Mouse (Mus musculus) intestine, embryonic 14.5 days (tissue): Measurements from ENCODE around the gene Smim15. TPM values are rescaled to one million over a fixed set of nuclear protein-coding genes. Genes with fewer than 3 reads are reported as not detected.

Experiments used
- ATAC-seq: fragments of 200-750 bp; cut with Nextera tagmentation; replicated peaks from 2 replicates; pipeline ENCODE4 v1.8.0; 2017; ENCODE audit warnings: low read depth, moderate number of reproducible peaks, moderate TSS enrichment, moderate library complexity; ENCODE audit not compliant: low FRiP score, low TSS enrichment
- DNase-seq: peaks from one replicate; pipeline ENCODE4 v3.0.0-alpha.2; 2018; ENCODE audit warnings: low spot score
- H3K27ac ChIP-seq: fragments of 300-500 bp; sonication (generic); 2 replicates; pipeline ENCODE4 v1.5.1; 2014; ENCODE audit warnings: low read depth, mild to moderate bottlenecking, control low read depth
- H3K27me3 ChIP-seq: fragments of 300-500 bp; sonication (generic); replicated peaks from 2 replicates; pipeline ENCODE4 v1.6.1; 2014; ENCODE audit warnings: low read length, control low read depth; ENCODE audit not compliant: control insufficient read depth, insufficient read depth
- H3K36me3 ChIP-seq: fragments of 300-500 bp; sonication (generic); 2 replicates; pipeline ENCODE4 v1.6.1; 2014; ENCODE audit warnings: low read length, control low read depth; ENCODE audit not compliant: control insufficient read depth, insufficient read depth
- H3K4me1 ChIP-seq: fragments of 300-500 bp; sonication (generic); replicated peaks from 2 replicates; pipeline ENCODE4 v1.6.1; 2014; ENCODE audit warnings: low read length, control low read depth, mixed read lengths; ENCODE audit not compliant: control insufficient read depth, insufficient read depth
- H3K4me2 ChIP-seq: fragments of 300-500 bp; sonication (generic); 2 replicates; pipeline ENCODE4 v1.6.1; 2014; ENCODE audit warnings: low read length
- H3K4me3 ChIP-seq: fragments of 300-500 bp; sonication (generic); 2 replicates; pipeline ENCODE4 v1.5.1; 2014; ENCODE audit warnings: low read depth, low read length, control low read depth, mixed read lengths
- H3K9ac ChIP-seq: fragments of 300-500 bp; sonication (generic); 2 replicates; pipeline ENCODE4 v1.6.1; 2014; ENCODE audit warnings: mild to moderate bottlenecking, low read length
- H3K9me3 ChIP-seq: fragments of 300-500 bp; sonication (generic); 2 replicates; pipeline ENCODE4 v1.6.1; 2016; ENCODE audit warnings: low read length, control low read depth; ENCODE audit not compliant: control insufficient read depth
- WGBS: fragments of 180-500 bp; shearing (Covaris S2); extraction: QIAGEN DNeasy Blood & Tissue Kit; methylation state at CpG from one replicate; pipeline ENCODE4 v1.1.7; 2014; 5-methylcytosine and 5-hydroxymethylcytosine counted together
- polyA plus RNA-seq: library from polyadenylated mRNA; unstranded; fragments of >200 nt; fragmentation: Nextera tagmentation; extraction: Ambion mirVana; gene quantifications from 2 replicates; pipeline ENCODE4 v1.2.1, GENCODE M21; 2014

Smim15 gene
- polyA plus RNA-seq, 1 experiment from 2014 or later = 50.7 TPM

DNA sequence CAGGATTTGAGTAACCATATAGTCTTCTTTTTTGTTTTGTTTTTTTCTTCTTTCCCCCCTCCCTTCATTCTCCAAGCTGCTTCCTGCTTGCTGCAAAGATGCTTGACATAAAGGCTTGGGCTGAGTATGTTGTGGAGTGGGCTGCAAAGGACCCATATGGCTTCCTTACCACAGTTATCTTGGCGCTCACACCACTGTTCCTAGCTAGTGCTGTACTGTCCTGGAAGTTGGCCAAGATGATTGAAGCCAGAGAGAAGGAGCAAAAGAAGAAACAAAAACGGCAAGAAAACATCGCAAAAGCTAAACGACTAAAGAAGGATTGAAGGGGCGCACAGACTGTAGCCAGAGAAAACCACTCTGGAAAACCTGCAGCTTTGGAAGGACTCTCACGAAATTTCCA is 3.1 kb downstream of the Smim15 start:
- H3K4me2 ChIP-seq = no peak overlapping the region
- ATAC-seq = no peak
- WGBS = 83% methylated on average over 6 of the region's 6 CpGs
- no peaks in the 10 kb centered on the region for H3K27me3 ChIP-seq
- H3K9ac ChIP-seq = no peak overlapping the region
- H3K4me1 ChIP-seq = peaks cover 15% of the 10 kb centered on the region
- peaks cover 19% of the 10 kb centered on the region for H3K36me3 ChIP-seq
- no peak for DNase-seq
- H3K9me3 ChIP-seq = no peaks in the 10 kb centered on the region
- no peak overlapping the region for H3K27ac ChIP-seq
- H3K4me3 ChIP-seq = no peak overlapping the region

GRCm38 (mm10) chr13:108056896-108057295 is 12.7 kb downstream of the Smim15 start:
- Histone ChIP-seq H3K36me3 (no peaks in the 10 kb centered on the region), H3K27ac (peak overlapping the region; percentile 47), H3K4me1 (0 out of 2 replicates have a peak, but pooled peaks cover 4% of the 10 kb centered on the region), H3K9ac (no peak overlapping the region), H3K4me2 (no peak overlapping the region), H3K9me3 (no peaks in the 10 kb centered on the region), H3K27me3 (no peaks in the 10 kb centered on the region), H3K4me3 (no peak overlapping the region)
- ATAC-seq = peak; percentile 74
- 21% methylated on average over 3 of the region's 3 CpGs for WGBS
- no peak for DNase-seq

DNA sequence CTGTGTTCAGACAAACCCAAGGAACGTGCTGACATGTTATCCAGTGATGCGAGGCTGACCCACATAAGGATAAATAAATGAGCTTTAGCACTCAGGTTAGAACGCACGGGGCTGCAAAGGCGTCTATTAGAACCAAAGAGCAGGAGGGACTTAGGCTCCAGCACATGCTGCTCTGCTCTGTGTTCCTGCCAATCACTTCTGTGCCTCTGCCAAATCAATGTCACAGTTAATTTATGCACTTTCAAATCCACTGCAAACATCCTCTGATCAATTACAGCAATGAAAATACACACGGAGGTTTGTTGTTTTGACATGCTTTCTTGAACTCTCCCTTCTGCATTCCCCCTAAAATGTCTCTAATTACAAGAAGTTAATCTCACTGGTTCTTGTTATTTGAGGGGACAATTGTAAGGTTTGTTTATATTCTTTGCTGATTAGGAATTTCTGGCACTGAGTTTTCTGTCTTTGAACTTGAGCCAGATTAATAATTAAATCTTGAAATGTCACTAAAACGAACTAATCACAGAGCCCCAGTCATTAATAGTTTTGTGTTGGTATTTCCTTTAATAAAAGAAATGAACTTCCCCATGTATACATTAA is 16.1 kb downstream of the Smim15 start:
- DNase-seq (no peak), ATAC-seq (no peak)
- Histone ChIP-seq H3K9ac (no peak overlapping the region), H3K27me3 (no peaks in the 10 kb centered on the region), H3K27ac (no peak overlapping the region), H3K9me3 (no peaks in the 10 kb centered on the region), H3K4me3 (no peak overlapping the region), H3K36me3 (no peaks in the 10 kb centered on the region), H3K4me2 (no peak overlapping the region), H3K4me1 (0 out of 2 replicates have a peak, but pooled peaks cover 8% of the 10 kb centered on the region)
- 63% methylated on average over 7 of the region's 7 CpGs for WGBS

DNA sequence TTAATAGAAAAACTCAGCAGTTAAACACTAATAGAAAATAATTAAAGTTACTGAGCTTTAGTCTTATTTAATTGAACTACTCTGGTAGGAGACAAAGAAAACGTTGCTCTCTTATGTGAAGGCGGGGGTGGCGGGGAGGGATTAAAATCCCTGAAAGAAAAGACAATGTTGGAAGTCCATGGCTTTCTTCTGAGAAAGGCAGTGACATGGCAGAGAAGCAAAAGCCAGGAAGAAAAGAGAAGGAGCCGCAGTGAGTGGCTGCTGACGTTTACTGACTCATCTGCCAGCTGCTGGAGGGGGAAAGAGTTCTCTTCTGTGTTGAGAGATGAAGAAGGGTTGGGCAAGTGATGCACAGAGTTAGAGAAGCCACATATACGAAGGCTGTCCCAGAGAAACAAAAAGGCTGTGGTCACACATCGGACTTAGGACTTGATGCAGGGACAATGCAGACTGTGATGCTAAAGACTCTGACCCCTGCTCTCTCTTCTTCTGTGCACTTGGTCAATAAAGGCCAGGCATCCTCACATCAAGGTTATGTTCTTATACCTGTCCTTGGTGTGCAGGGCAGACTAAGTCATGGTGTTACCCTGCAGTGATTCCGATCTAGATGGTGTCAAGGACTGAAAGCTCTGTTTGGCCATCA is 16.8 kb downstream of the Smim15 start:
- Histone ChIP-seq H3K9ac (no peak overlapping the region), H3K4me1 (0 out of 2 replicates have a peak, but pooled peaks cover 8% of the 10 kb centered on the region), H3K4me3 (no peak overlapping the region), H3K9me3 (no peaks in the 10 kb centered on the region), H3K27me3 (no peaks in the 10 kb centered on the region), H3K4me2 (no peak overlapping the region), H3K36me3 (no peaks in the 10 kb centered on the region), H3K27ac (no peak overlapping the region)
- DNase-seq (no peak), ATAC-seq (no peak)
- WGBS = 71% methylated on average over 8 of the region's 8 CpGs

- H3K4me1 ChIP-seq = 0 out of 2 replicates have a peak, but pooled peaks cover 3% of the 10 kb centered on the region
- DNase-seq (no peak), ATAC-seq (no peak)
- H3K4me3 ChIP-seq = no peak overlapping the region
- no peak overlapping the region for H3K27ac ChIP-seq
- 72% methylated on average over 5 of the region's 5 CpGs for WGBS
- H3K36me3 ChIP-seq = no peaks in the 10 kb centered on the region
- no peaks in the 10 kb centered on the region for H3K27me3 ChIP-seq
- H3K9me3 ChIP-seq = no peaks in the 10 kb centered on the region
- H3K9ac ChIP-seq = no peak overlapping the region
- no peak overlapping the region for H3K4me2 ChIP-seq
Measured at GRCm38 (mm10) chr13:108062900-108063299, 18.7 kb downstream of the Smim15 start.

- Histone ChIP-seq H3K9me3 (no peaks in the 10 kb centered on the region), H3K36me3 (no peaks in the 10 kb centered on the region), H3K4me3 (no peak overlapping the region), H3K4me2 (no peak overlapping the region), H3K9ac (no peak overlapping the region), H3K4me1 (0 out of 2 replicates have a peak, but pooled peaks cover 3% of the 10 kb centered on the region), H3K27ac (no peak overlapping the region), H3K27me3 (no peaks in the 10 kb centered on the region)
- no peak for ATAC-seq
- 62% methylated on average over 11 of the region's 11 CpGs for WGBS
- DNase-seq = no peak
Measured at GRCm38 (mm10) chr13:108063374-108064134, 19.3 kb downstream of the Smim15 start.

GRCm38 (mm10) chr13:108064331-108064730 is 20.1 kb downstream of the Smim15 start:
- Histone ChIP-seq H3K27ac (no peak overlapping the region), H3K4me1 (0 out of 2 replicates have a peak, but pooled peaks cover 3% of the 10 kb centered on the region), H3K36me3 (no peaks in the 10 kb centered on the region), H3K27me3 (no peaks in the 10 kb centered on the region), H3K4me2 (no peak overlapping the region), H3K9ac (no peak overlapping the region), H3K4me3 (no peak overlapping the region), H3K9me3 (no peaks in the 10 kb centered on the region)
- ATAC-seq (no peak), DNase-seq (no peak)
- 87% methylated on average over 6 of the region's 6 CpGs for WGBS

DNA sequence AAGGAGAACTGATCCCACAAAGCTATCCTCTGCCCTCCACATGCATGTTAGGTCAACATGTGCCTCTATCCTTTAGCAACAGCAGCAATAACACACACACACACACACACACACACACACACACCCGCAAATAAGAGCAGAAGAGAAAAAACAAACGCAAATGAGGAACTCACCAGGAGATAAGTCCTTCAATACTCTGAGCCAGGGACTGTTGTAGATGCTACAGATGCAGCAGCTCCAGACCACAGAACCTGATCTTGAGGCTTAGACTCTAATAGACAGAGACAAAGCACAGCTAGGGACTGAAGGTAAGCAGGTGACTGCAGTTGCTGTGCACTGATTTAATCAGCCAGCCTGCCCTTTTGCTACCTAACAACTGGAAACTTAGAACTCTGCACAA is 21.8 kb downstream of the Smim15 start:
- Histone ChIP-seq H3K4me3 (no peak overlapping the region), H3K9me3 (no peaks in the 10 kb centered on the region), H3K27me3 (no peaks in the 10 kb centered on the region), H3K4me2 (no peak overlapping the region), H3K36me3 (no peaks in the 10 kb centered on the region), H3K4me1 (0 out of 2 replicates have a peak, but pooled peaks cover 3% of the 10 kb centered on the region), H3K27ac (no peak overlapping the region), H3K9ac (no peak overlapping the region)
- 88% methylated on average over 2 of the region's 2 CpGs for WGBS
- no peak for ATAC-seq
- DNase-seq = no peak
